Mouse (Mus musculus) MEL-GATA-1-ER (cell line): ENCODE data around the gene Upk2.

Source experiments
- DNase-seq: peaks from one replicate; pipeline ENCODE4 v3.0.0-alpha.2; 2012; ENCODE audit warnings: low read depth; ENCODE audit errors: extremely low read depth

Gene Upk2

GRCm38 (mm10) chr9:44454891-44455220 lies at the start of gene Upk2:
TSS of gene Upk2 (minus strand) at chr9:44454976.
- DNase-seq: no peak

- no peak for DNase-seq
Measured at GRCm38 (mm10) chr9:44502006-44502405, 47.2 kb upstream of the Upk2 start.

- no peak for DNase-seq
Measured at GRCm38 (mm10) chr9:44501206-44501879, 46.6 kb upstream of the Upk2 start.

GRCm38 (mm10) chr9:44500638-44501175 lies 45.9 kb upstream of the Upk2 start:
- no peak for DNase-seq

- DNase-seq: no peak
Measured at GRCm38 (mm10) chr9:44500163-44500533, 45.4 kb upstream of the Upk2 start.

GRCm38 (mm10) chr9:44499356-44500162 lies 44.8 kb upstream of the Upk2 start:
- DNase-seq: no peak

- no peak for DNase-seq
Measured at GRCm38 (mm10) chr9:44498421-44499355, 43.9 kb upstream of the Upk2 start.

- no peak for DNase-seq
Measured at GRCm38 (mm10) chr9:44497624-44498377, 43.0 kb upstream of the Upk2 start.

GRCm38 (mm10) chr9:44496803-44497461 lies 42.2 kb upstream of the Upk2 start:
- DNase-seq: no peak

- DNase-seq: no peak
Measured at GRCm38 (mm10) chr9:44495810-44496344, 41.1 kb upstream of the Upk2 start.

- no peak for DNase-seq
Measured at GRCm38 (mm10) chr9:44494863-44495809, 40.4 kb upstream of the Upk2 start.

- DNase-seq: no peak
Measured at GRCm38 (mm10) chr9:44494261-44494862, 39.6 kb upstream of the Upk2 start.

- peak; percentile 47 for DNase-seq
Measured at GRCm38 (mm10) chr9:44492631-44493461, 38.1 kb upstream of the Upk2 start.

- no peak for DNase-seq
Measured at GRCm38 (mm10) chr9:44491351-44491750, 36.6 kb upstream of the Upk2 start.

GRCm38 (mm10) chr9:44490086-44490967 lies 35.6 kb upstream of the Upk2 start:
- DNase-seq: no peak

GRCm38 (mm10) chr9:44489651-44490085 lies 34.9 kb upstream of the Upk2 start:
- no peak for DNase-seq
